Mouse (Mus musculus): Measurements from ENCODE around the gene Olfr1262. TPM values are rescaled to one million over a fixed set of nuclear protein-coding genes. Genes with fewer than 3 reads are reported as not detected.

Gene Olfr1262
- not detected for polyA plus RNA-seq (2017; shearing (Covaris generic))

GRCm38 (mm10) chr2:89999845-90000244, at the start of gene Olfr1262:
Gene Olfr1262 (plus strand): TSS chr2:90000145.

GRCm38 (mm10) chr2:89974184-89974583, 25.8 kb upstream of the Olfr1262 start, which contains the start of gene Olfr1260:
Gene Olfr1260 (plus strand): TSS chr2:89974340.

DNA sequence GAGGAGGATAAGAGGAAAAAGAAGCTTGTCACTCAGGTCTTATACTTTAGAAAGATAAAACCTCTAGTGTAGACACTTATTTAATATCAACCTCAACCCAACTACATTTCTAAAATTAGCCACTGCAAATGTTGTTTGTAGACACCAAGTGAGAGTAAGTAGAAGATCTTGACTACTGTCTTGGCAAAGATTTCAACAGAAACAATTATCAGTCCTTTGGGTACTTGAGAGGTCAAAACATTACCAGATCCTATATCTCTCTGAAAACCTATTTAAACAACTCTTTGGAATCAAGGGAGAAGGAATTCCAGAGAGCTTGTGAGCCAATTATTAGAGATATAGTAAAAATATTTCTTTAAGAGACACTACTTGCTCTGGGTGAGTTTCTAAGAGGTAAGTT, 9.0 kb upstream of the Olfr1262 start, which contains the start of gene Olfr1261:
Gene Olfr1261, plus strand, starts transcription at position 301 of the 400 bp plus-strand sequence.

GRCm38 (mm10) chr2:90011831-90012230, 11.9 kb downstream of the Olfr1262 start, which contains the start of gene Olfr1263:
Gene Olfr1263 (plus strand): TSS chr2:90012131.

DNA sequence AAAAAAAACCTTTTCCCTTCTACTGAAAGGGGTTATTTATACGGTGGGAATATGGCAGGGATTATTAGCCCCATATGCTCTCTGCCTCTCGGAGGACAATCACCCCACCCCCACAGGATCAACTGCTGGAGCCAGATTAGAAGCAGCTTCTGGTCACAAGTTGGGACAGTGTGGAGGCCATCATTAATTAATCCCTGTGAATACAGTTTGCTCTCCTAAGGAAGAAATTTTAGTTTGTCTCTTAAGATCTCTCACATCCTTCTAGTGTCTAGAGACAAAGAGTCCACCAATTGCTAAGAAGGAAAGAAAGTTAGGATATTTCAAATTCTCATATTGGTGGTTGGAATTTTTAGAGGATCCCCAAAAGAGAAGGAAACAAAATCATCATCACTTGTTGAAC, 25.5 kb downstream of the Olfr1262 start, which contains the start of gene Olfr1264:
Gene Olfr1264, minus strand, starts transcription at position 101 of the 400 bp plus-strand sequence.

DNA sequence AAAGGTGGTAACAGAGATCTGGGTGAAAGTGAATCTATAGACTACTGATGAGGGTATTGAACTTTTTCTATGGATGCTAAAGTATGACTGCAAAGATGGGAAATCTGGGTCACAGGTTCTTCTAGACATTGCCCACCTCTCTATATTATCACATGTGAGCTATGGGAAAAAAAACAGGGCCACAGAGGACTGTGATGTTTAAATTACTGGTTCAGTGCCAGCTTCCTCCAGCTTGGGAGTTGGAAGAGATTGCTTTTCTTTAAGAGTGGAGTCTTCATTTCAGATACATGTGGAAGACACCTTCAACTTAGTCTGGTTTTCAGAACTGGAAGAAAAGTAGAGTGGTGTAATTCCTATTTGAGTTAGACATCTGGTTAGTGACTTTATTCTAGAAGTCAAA, 35.1 kb downstream of the Olfr1262 start, which contains the start of gene Olfr1265:
Gene Olfr1265, plus strand, starts transcription at position 301 of the 400 bp plus-strand sequence.

Other genes starting within 250 kb of the Olfr1262 start
- not detected for gene Olfr1253, start 243.1 kb upstream of the Olfr1262 start, polyA plus RNA-seq (2017; shearing (Covaris generic))
- not detected for gene Olfr1254, start 206.5 kb upstream of the Olfr1262 start, polyA plus RNA-seq (2017; shearing (Covaris generic))
- not detected for gene Olfr1255, start 188.1 kb upstream of the Olfr1262 start, polyA plus RNA-seq (2017; shearing (Covaris generic))
- not detected for gene Olfr1256, start 158.6 kb upstream of the Olfr1262 start, polyA plus RNA-seq (2017; shearing (Covaris generic))
- gene Olfr48, start 151.9 kb upstream of the Olfr1262 start, polyA plus RNA-seq (2017; shearing (Covaris generic)): not detected
- gene Olfr1257, start 121.7 kb upstream of the Olfr1262 start, polyA plus RNA-seq (2017; shearing (Covaris generic)): not detected
- 0.19 TPM for gene Olfr1258, start 72.8 kb upstream of the Olfr1262 start, polyA plus RNA-seq (2017; shearing (Covaris generic))
- gene Olfr1259, start 51.5 kb upstream of the Olfr1262 start, polyA plus RNA-seq (2017; shearing (Covaris generic)): not detected
- not detected for gene Olfr1260, start 25.8 kb upstream of the Olfr1262 start, polyA plus RNA-seq (2017; shearing (Covaris generic))
- gene Olfr1261, start 8.9 kb upstream of the Olfr1262 start, polyA plus RNA-seq (2017; shearing (Covaris generic)): not detected
- 0.08 TPM for gene Olfr1263, start 12.0 kb downstream of the Olfr1262 start, polyA plus RNA-seq (2017; shearing (Covaris generic))
- not detected for gene Olfr1264, start 25.4 kb downstream of the Olfr1262 start, polyA plus RNA-seq (2017; shearing (Covaris generic))
- not detected for gene Olfr1265, start 35.2 kb downstream of the Olfr1262 start, polyA plus RNA-seq (2017; shearing (Covaris generic))
- not detected for gene Olfr140, start 63.4 kb downstream of the Olfr1262 start, polyA plus RNA-seq (2017; shearing (Covaris generic))
- not detected for gene Olfr1269, start 121.3 kb downstream of the Olfr1262 start, polyA plus RNA-seq (2017; shearing (Covaris generic))
- gene Olfr32, start 142.2 kb downstream of the Olfr1262 start, polyA plus RNA-seq (2017; shearing (Covaris generic)): not detected
- not detected for gene Olfr1270, start 152.9 kb downstream of the Olfr1262 start, polyA plus RNA-seq (2017; shearing (Covaris generic))
- not detected for gene Olfr1506, start 224.3 kb downstream of the Olfr1262 start, polyA plus RNA-seq (2017; shearing (Covaris generic))